Mouse (Mus musculus) urinary bladder, adult 18-20 months (tissue): ENCODE measurements around the gene Rybp.

Experiments
- DNase-seq, 2 experiments: peaks; one replicate each; pipeline ENCODE4 v3.0.0; 2022; ENCODE audit warnings: low spot score in 2 of 2, mixed read lengths in 2 of 2

Gene Rybp

DNA sequence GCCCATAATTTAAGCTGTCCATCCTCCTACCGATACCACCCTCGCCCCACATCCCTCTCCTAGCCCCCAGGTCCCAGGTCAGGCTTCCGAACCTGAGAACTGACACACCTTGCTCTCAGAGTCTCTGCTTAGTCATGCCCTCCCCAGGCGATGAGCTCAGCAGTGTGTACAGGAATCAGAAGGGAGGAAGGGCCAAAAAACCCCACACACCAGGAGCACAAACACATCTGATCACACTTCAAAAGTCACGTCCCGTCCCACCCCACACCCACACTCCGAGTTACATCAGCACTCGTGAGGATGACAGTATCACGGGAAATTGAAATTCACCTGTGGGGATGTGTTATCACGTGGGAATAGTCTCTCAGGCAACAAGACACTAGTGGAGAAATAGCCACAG is 97.0 kb downstream of the Rybp start:
- DNase-seq, result no peak

GRCm38 (mm10) chr6:100188883-100189743 is 98.2 kb downstream of the Rybp start:
- DNase-seq, result no peak

GRCm38 (mm10) chr6:100187821-100188220 is 99.5 kb downstream of the Rybp start:
- DNase-seq, result no peak

DNA sequence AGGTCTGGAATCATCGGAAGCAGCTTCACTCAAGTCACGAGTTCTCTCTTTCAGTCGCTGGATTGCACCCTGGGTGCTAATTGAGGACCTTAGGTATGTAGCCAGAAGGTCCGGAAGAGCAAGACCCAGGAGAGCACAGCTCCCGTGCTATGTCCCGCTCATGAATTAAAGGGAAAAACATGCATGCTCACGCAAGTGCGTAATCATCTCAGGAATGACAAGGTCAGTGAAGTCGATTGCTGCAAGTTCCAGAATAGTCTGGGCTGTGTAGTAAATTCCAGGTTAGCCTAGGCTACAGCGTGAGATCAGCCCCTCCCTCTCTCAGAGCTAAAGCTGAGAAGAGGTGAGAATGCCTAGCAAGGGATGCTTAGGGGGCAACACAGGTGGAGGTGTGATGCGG is 100.5 kb downstream of the Rybp start:
- DNase-seq, result no peak

GRCm38 (mm10) chr6:100185524-100185923 is 101.8 kb downstream of the Rybp start:
- DNase-seq, result no peak

DNA sequence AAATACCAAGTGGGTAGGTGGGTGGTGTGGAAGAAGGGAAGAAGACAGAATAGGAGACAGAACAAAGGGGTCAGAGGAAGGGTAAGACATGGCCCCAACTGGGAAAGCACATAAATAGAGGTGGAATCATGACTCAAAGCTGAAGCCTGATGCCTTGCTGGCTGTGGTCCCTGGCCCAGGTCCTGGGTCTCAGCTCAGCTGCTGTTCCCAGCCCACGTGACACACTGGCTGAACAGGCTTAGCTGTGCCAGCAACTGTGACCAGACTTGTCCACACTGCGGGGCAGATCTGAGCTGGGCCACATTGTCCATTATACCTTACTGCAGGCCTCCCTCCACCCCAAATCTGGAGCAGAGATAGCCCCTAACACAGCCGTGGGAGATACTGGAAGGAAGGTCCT is 103.9 kb downstream of the Rybp start:
- no peak for DNase-seq

DNA sequence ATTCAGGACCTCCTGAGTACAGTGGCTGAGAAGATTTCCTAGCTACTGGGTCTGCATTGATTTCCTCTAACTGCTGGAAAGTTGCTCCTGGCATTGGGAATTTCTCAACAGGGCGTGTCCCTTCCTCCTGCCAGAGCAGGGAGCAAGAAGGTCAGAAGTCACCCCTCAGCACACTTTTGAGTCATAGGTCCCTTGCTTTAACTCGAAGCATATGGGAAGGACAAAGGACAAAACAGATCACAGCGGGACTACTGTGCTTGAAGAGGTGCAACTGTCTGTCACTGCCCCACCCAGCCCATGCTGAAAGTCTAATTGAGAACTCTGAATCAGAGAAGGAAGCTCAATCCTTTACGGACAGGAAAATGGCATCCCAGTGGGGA is 106.4 kb downstream of the Rybp start:
- no peak for DNase-seq

DNA sequence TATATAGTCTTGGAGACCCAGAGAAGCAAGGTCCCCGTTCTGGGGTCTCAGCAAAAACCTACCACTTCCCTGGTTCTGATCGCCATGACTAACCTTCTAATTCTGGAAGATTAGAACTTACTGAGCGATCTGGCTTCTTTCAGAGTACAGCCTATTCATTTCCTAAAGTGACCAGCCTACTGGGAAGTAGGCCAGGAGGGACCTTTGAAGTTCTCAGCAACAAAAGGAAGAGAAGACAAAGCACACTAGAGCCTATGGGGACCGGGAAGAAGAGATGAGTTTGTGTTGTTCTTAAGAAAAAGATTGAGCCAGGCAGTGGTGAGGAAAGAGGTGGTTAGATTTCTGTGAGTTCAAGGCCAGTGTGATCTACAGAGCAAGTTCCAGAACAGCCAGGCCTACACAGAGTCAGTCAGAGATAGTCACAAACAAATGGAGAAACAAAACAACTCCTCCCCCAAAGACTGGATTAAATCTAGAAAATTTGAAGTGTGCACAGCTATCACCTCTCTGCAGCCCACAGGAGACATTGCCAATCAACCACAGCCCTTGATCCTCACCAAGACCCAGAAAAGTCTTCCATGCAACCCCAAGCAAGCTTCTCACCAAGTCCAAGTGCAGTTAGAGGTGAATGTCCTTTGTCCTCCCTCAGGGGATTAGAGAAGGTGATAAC is 106.9 kb downstream of the Rybp start:
- DNase-seq, result no peak

DNA sequence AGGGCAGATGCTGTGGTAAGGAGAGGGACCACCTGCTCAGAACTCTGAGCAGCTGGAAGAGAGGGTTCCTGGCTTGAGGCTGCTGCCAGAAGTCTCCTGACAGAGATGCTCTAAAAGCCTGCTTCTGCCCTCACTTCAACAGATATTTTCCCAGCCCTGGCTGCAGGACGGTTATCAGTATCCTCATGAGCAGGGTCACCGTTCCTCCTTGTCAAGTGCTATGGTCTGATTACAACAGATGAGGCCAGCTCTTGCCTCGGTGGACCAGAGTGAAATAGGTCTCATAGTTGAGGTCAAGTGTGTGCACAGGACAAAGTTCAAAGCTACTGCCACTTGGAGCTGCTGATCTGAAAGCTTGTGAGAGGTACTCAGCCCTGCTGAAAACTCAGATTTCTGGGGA is 108.5 kb downstream of the Rybp start:
- DNase-seq, result no peak
